Mouse (Mus musculus): ENCODE measurements at regions not wholly inside any gene's neighbourhood (a gene's known extent, or its start where the extent isn't known, plus 50 kb on each side); places are given as distances from the start of the nearest gene placed in this dataset.

DNA sequence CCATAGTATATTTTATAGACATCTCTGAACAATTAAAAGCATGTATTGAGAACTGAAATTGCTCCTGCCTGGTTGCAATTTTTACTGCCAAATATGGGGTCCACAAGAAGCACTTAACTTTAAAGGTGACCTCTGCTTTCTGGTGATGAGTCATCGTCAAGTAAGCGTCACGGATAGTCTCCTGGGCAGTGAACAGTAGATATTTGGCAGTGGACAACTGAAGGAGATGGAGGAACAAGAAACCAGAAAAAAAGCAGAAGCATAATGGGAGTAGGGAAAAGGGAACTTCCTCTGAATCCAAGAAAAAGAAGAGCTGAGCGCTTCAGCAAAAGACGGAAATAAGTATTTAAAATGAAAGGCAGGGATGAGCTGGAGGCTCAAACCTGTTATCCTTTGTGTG lies 199.3 kb downstream of the Sox4 start:
- TF ChIP-seq CTCF (IDR thresholded peaks at IDR 0.05), result no peak
- no peak for TF ChIP-seq EP300 (IDR thresholded peaks at IDR 0.05)

Data from lung, postnatal 0 days (tissue).